Mouse (Mus musculus) CH12.LX (cell line): ENCODE results near the gene Selenov. TPM values are rescaled to one million over a fixed set of nuclear protein-coding genes. Genes with fewer than 3 reads are reported as not detected.

Experiments used
- DNase-seq: peaks from one replicate; pipeline ENCODE4 v3.0.0-alpha.2; 2013; ENCODE audit errors: extremely low read depth
- H3K27ac ChIP-seq: 2 replicates; pipeline ENCODE4 v1.5.1; 2012; ENCODE audit warnings: low read depth, mild to moderate bottlenecking, control low read depth, moderate library complexity; ENCODE audit not compliant: insufficient read depth
- H3K27me3 ChIP-seq: replicated peaks from 2 replicates; pipeline ENCODE3; 2012; ENCODE audit warnings: inconsistent platforms
- H3K36me3 ChIP-seq, 2 experiments: replicated peaks in 1 of 2; 2 replicates each; pipeline versions ENCODE3 to v1.6.1; 2012; ENCODE audit warnings: inconsistent platforms in 1 of 2, low read length in 1 of 2, mild to moderate bottlenecking in 1 of 2, mixed read lengths in 1 of 2, moderate library complexity in 1 of 2; ENCODE audit not compliant: control insufficient read depth in 1 of 2, insufficient read depth in 1 of 2
- H3K4me1 ChIP-seq, 2 experiments: 2 replicates each; pipeline ENCODE4 v1.6.1; 2012; ENCODE audit warnings: inconsistent platforms in 1 of 2, moderate library complexity in 1 of 2; ENCODE audit not compliant: insufficient read depth in 2 of 2, control insufficient read depth in 1 of 2
- H3K4me2 ChIP-seq: 2 replicates; pipeline ENCODE4 v1.6.1; 2012; ENCODE audit warnings: low read depth, mild to moderate bottlenecking, control low read depth; ENCODE audit not compliant: poor library complexity, insufficient read depth, severe bottlenecking
- H3K4me3 ChIP-seq, 3 experiments: fragments of 150-350 bp in 1 of 3; sonication (generic) in 1 of 3; replicated peaks in 1 of 3; 2 replicates each; pipeline versions ENCODE3 to v1.5.1; 2011 to 2012; ENCODE audit warnings: low read depth in 2 of 3, low read length in 2 of 3, mild to moderate bottlenecking in 2 of 3, moderate library complexity in 2 of 3, control low read depth in 1 of 3, improper control_type of control experiment in 1 of 3, inconsistent platforms in 1 of 3, mixed read lengths in 1 of 3; ENCODE audit not compliant: poor library complexity in 1 of 3
- H3K79me2 ChIP-seq: replicated peaks from 2 replicates; pipeline ENCODE4 v1.6.1; 2012; ENCODE audit warnings: mild to moderate bottlenecking, moderate library complexity; ENCODE audit not compliant: control insufficient read depth, poor library complexity, insufficient read depth, severe bottlenecking; ENCODE audit errors: extremely low read depth
- H3K9ac ChIP-seq: 2 replicates; pipeline ENCODE4 v1.6.1; 2012; ENCODE audit warnings: low read depth, mild to moderate bottlenecking, control low read depth, moderate library complexity; ENCODE audit not compliant: insufficient read depth
- H3K9me3 ChIP-seq: replicated peaks from 2 replicates; pipeline ENCODE3; 2012; ENCODE audit warnings: low read length, inconsistent platforms, mixed read lengths
- BHLHE40 ChIP-seq: IDR thresholded peaks from 2 replicates; pipeline ENCODE4 v1.6.1; 2011; ENCODE audit warnings: mild to moderate bottlenecking, low read depth, low read length, improper control_type of control experiment
- CHD2 ChIP-seq: IDR thresholded peaks from 2 replicates; pipeline ENCODE4 v1.6.1; 2011; ENCODE audit warnings: low read length, improper control_type of control experiment
- CTCF ChIP-seq, 2 experiments: IDR thresholded peaks in 1 of 2; conservative IDR thresholded peaks in 1 of 2; 2 replicates each; pipeline ENCODE4 v1.5.1; 2011 to 2012; ENCODE audit warnings: low read depth in 2 of 2, low read length in 2 of 2, improper control_type of control experiment in 1 of 2, inconsistent platforms in 1 of 2, mild to moderate bottlenecking in 1 of 2, moderate library complexity in 1 of 2
- E2F4 ChIP-seq: IDR thresholded peaks from 2 replicates; pipeline ENCODE4 v1.6.1; 2011; ENCODE audit warnings: low read depth, low read length, improper control_type of control experiment; ENCODE audit not compliant: insufficient replicate concordance
- ELF1 ChIP-seq: IDR thresholded peaks from 2 replicates; pipeline ENCODE4 v1.6.1; 2014; ENCODE audit warnings: low read depth, mild to moderate bottlenecking, inconsistent platforms, low read length, improper control_type of control experiment
- EP300 ChIP-seq: IDR thresholded peaks from 2 replicates; pipeline ENCODE4 v1.6.1; 2011; ENCODE audit warnings: low read length, improper control_type of control experiment
- ETS1 ChIP-seq: conservative IDR thresholded peaks from 2 replicates; pipeline ENCODE4 v1.6.1; 2012; ENCODE audit warnings: low read depth, mild to moderate bottlenecking, inconsistent platforms, low read length, improper control_type of control experiment, moderate library complexity
- IRF4 ChIP-seq: IDR thresholded peaks from 2 replicates; pipeline ENCODE4 v1.6.1; 2014; ENCODE audit warnings: low read depth, mild to moderate bottlenecking, inconsistent platforms, low read length, improper control_type of control experiment
- JUN ChIP-seq: IDR thresholded peaks from 2 replicates; pipeline ENCODE4 v1.6.1; 2011; ENCODE audit warnings: low read depth, mild to moderate bottlenecking, low read length, improper control_type of control experiment, moderate library complexity; ENCODE audit not compliant: insufficient read depth
- JUND ChIP-seq: conservative IDR thresholded peaks from 2 replicates; pipeline ENCODE4 v1.6.1; 2011; ENCODE audit warnings: low read depth, low read length, improper control_type of control experiment
- MAFK ChIP-seq: IDR thresholded peaks from 2 replicates; pipeline ENCODE4 v1.6.1; 2011; ENCODE audit warnings: low read length, improper control_type of control experiment; ENCODE audit not compliant: insufficient replicate concordance
- MAX ChIP-seq: IDR thresholded peaks from 2 replicates; pipeline ENCODE4 v1.6.1; 2011; ENCODE audit warnings: low read length, improper control_type of control experiment
- MAZ ChIP-seq: IDR thresholded peaks from 2 replicates; pipeline ENCODE4 v1.6.1; 2012; ENCODE audit warnings: low read depth, mild to moderate bottlenecking, inconsistent platforms, low read length, improper control_type of control experiment, moderate library complexity
- MEF2A ChIP-seq: IDR thresholded peaks from 2 replicates; pipeline ENCODE4 v1.6.1; 2014; ENCODE audit warnings: low read depth, mild to moderate bottlenecking, inconsistent platforms, low read length, improper control_type of control experiment, borderline replicate concordance
- MXI1 ChIP-seq: IDR thresholded peaks from 2 replicates; pipeline ENCODE4 v1.6.1; 2011; ENCODE audit warnings: mild to moderate bottlenecking, low read depth, low read length, improper control_type of control experiment
- MYC ChIP-seq: IDR thresholded peaks from 2 replicates; pipeline ENCODE4 v1.6.1; 2011; ENCODE audit warnings: low read depth, mild to moderate bottlenecking, improper control_type of control experiment, low read length
- NRF1 ChIP-seq: IDR thresholded peaks from 2 replicates; pipeline ENCODE4 v1.6.1; 2014; ENCODE audit warnings: low read depth, mild to moderate bottlenecking, inconsistent platforms, low read length, improper control_type of control experiment, moderate library complexity
- PAX5 ChIP-seq: IDR thresholded peaks from 2 replicates; pipeline ENCODE4 v1.6.1; 2012; ENCODE audit warnings: low read length, inconsistent platforms, mixed read lengths
- POLR2A ChIP-seq: IDR thresholded peaks from 2 replicates; pipeline ENCODE4 v1.6.1; 2011; ENCODE audit warnings: low read depth, mild to moderate bottlenecking, improper control_type of control experiment, low read length
- POLR2AphosphoS2 ChIP-seq: IDR thresholded peaks from 2 replicates; pipeline ENCODE4 v1.6.1; 2011; ENCODE audit warnings: low read depth, low read length, improper control_type of control experiment
- RAD21 ChIP-seq: IDR thresholded peaks from 2 replicates; pipeline ENCODE4 v1.6.1; 2011; ENCODE audit warnings: low read depth, mild to moderate bottlenecking, low read length, improper control_type of control experiment, moderate library complexity
- SIN3A ChIP-seq: IDR thresholded peaks from 2 replicates; pipeline ENCODE4 v1.6.1; 2012; ENCODE audit warnings: low read length, improper control_type of control experiment, inconsistent platforms
- SMC3 ChIP-seq: IDR thresholded peaks from 2 replicates; pipeline ENCODE4 v1.6.1; 2011; ENCODE audit warnings: low read depth, low read length, improper control_type of control experiment
- TBP ChIP-seq: conservative IDR thresholded peaks from 2 replicates; pipeline ENCODE4 v1.6.1; 2011; ENCODE audit warnings: low read depth, low read length, improper control_type of control experiment
- TCF12 ChIP-seq: IDR thresholded peaks from 2 replicates; pipeline ENCODE4 v1.6.1; 2014; ENCODE audit warnings: low read depth, mild to moderate bottlenecking, inconsistent platforms, low read length, improper control_type of control experiment
- UBTF ChIP-seq: IDR thresholded peaks from 2 replicates; pipeline ENCODE4 v1.6.1; 2012; ENCODE audit warnings: low read depth, mild to moderate bottlenecking, inconsistent platforms, low read length, improper control_type of control experiment, moderate library complexity
- ZC3H11A ChIP-seq: IDR thresholded peaks from 2 replicates; pipeline ENCODE4 v1.6.1; 2012; ENCODE audit warnings: low read depth, mild to moderate bottlenecking, inconsistent platforms, low read length, improper control_type of control experiment
- ZKSCAN1 ChIP-seq: IDR thresholded peaks from 2 replicates; pipeline ENCODE4 v1.6.1; 2012; ENCODE audit warnings: low read depth, inconsistent platforms, low read length, improper control_type of control experiment, borderline replicate concordance
- ZMIZ1 ChIP-seq: IDR thresholded peaks from 2 replicates; pipeline ENCODE4 v1.6.1; 2012; ENCODE audit warnings: low read depth, mild to moderate bottlenecking, inconsistent platforms, low read length, improper control_type of control experiment
- dilution Hi-C: fragments of 300-500 bp; cut with MboI; formaldehyde crosslinking; loops from 2 replicates; pipeline ENCODE4 v1.14.3; 2020; ENCODE audit warnings: low sequenced_read_pairs; ENCODE audit not compliant: extremely low pct_unique_long_range_greater_than_20kb, extremely low pct_ligation_motif_present
- in situ Hi-C: fragments of 300-500 bp; cut with MboI; formaldehyde crosslinking; loops from 3 replicates; pipeline ENCODE4 v1.14.3; 2019; ENCODE audit warnings: low sequenced_read_pairs, low pct_ligation_motif_present, low pct_unique_long_range_greater_than_20kb, mixed read lengths
- polyA plus RNA-seq: library from polyadenylated mRNA; unstranded; fragments of >175 nt; gene quantifications from 2 replicates; pipeline ENCODE4 v1.2.1, GENCODE M21; 2012; ENCODE audit warnings: low read depth; ENCODE audit not compliant: insufficient read length
- total RNA-seq, 2 experiments: library from RNA; depleted of rRNA; stranded (reverse); fragments of 300-350 nt in 1 of 2; fragments of >200 nt in 1 of 2; gene quantifications; 2 replicates each; pipeline ENCODE4 v1.2.3; 2012 to 2014

The Selenov gene
- total and polyA plus RNA-seq, 3 experiments, result not detected

GRCm38 (mm10) chr7:28305641-28306040 lies 14.7 kb upstream of the Selenov start:
- DNase-seq, result no peak
- no peak overlapping the region for H3K4me3 ChIP-seq
- dilution Hi-C loops, result no loop called here
- H3K27ac ChIP-seq, result no peak overlapping the region
- in situ Hi-C loops, result no loop called here
- H3K4me1 ChIP-seq, result peaks cover 8 to 25% of the 10 kb centered on the region in 2 experiments
- no peaks in the 10 kb centered on the region for H3K9me3 ChIP-seq
- H3K79me2 ChIP-seq, result peaks cover 6% of the 10 kb centered on the region
- H3K9ac ChIP-seq, result no peak overlapping the region
- TF ChIP-seq UBTF (no peak), MAFK (no peak), MAX (no peak), JUND (no peak), PAX5 (no peak), NRF1 (no peak), POLR2AphosphoS2 (no peak), SMC3 (no peak), ZMIZ1 (no peak), MAZ (no peak)
- H3K27me3 ChIP-seq, result no peaks in the 10 kb centered on the region
- peaks cover 45 to 69% of the 10 kb centered on the region in 2 experiments for H3K36me3 ChIP-seq
- no peak overlapping the region for H3K4me2 ChIP-seq

- H3K4me1 ChIP-seq, result peaks cover 10 to 21% of the 10 kb centered on the region in 2 experiments
- H3K79me2 ChIP-seq, result no peaks in the 10 kb centered on the region
- dilution Hi-C loops, result no loop called here
- H3K4me3 ChIP-seq, result no peak within 1 kb of the TSS
- H3K27me3 ChIP-seq, result no peaks in the 10 kb centered on the region
- no peak within 1 kb of the TSS for H3K27ac ChIP-seq
- in situ Hi-C loops, result no loop called here
- peak within 1 kb of the TSS; percentile 54; the same call in 1 of the 2 replicates for H3K4me2 ChIP-seq
- peak; percentile 46 for DNase-seq
- no peak for TF ChIP-seq JUN
- TF ChIP-seq UBTF, result no peak
- peak; percentile 43 for TF ChIP-seq ETS1
- no peak for TF ChIP-seq ZKSCAN1
- 0 out of 2 replicates have a peak, but pooled peaks have one; percentile 29 for TF ChIP-seq MXI1
- peak; percentile 61; the same call in 1 of the 2 replicates for TF ChIP-seq SIN3A
- no peak for TF ChIP-seq TBP
- peak; percentile 76 for TF ChIP-seq CHD2
- no peak for TF ChIP-seq POLR2AphosphoS2
- no peak for TF ChIP-seq E2F4
- peak; percentile 53 for TF ChIP-seq SMC3
- peak; percentile 65; the same call in 1 of the 2 replicates for TF ChIP-seq MAZ
- peak; percentile 33; the same call in 1 of the 2 replicates for TF ChIP-seq MAX
- peak; percentile 59 for TF ChIP-seq IRF4
- TF ChIP-seq ELF1, result peak; percentile 37; the same call in 1 of the 2 replicates
- TF ChIP-seq BHLHE40, result peak; percentile 47
- no peak for TF ChIP-seq ZMIZ1
- peak; percentile 78 for TF ChIP-seq TCF12
- peak; percentile 53; the same call in 1 of the 2 replicates for TF ChIP-seq NRF1
- TF ChIP-seq EP300, result peak; percentile 41; the same call in 1 of the 2 replicates
- TF ChIP-seq MEF2A, result peak; percentile 39; the same call in 1 of the 2 replicates
- TF ChIP-seq RAD21, result peak; percentile 53
- TF ChIP-seq MAFK, result no peak
- TF ChIP-seq POLR2A, result no peak
- peak in 1 of 2 experiments; percentile 68; a peak in 2 of 4 replicates for TF ChIP-seq CTCF (conservative IDR thresholded peaks at IDR 0.05 in 1 of 2, IDR thresholded peaks at IDR 0.05 in 1 of 2; ENCODE audit: low read depth in 2 of 2, low read length in 2 of 2)
- TF ChIP-seq MYC, result no peak
- no peak for TF ChIP-seq ZC3H11A
- peaks cover 17 to 31% of the 10 kb centered on the region in 2 experiments for H3K36me3 ChIP-seq
- no peak within 1 kb of the TSS for H3K9ac ChIP-seq
- H3K9me3 ChIP-seq, result no peaks in the 10 kb centered on the region
These were observed 10.8 kb upstream of the Selenov start, which contains the start of gene Dll3 for GRCm38 (mm10) chr7:28301616-28302433. Gene Dll3 (minus strand): TSS chr7:28302238.
